ENCODE assay signal across 8 mouse cellular contexts in the genomic region with DNA sequence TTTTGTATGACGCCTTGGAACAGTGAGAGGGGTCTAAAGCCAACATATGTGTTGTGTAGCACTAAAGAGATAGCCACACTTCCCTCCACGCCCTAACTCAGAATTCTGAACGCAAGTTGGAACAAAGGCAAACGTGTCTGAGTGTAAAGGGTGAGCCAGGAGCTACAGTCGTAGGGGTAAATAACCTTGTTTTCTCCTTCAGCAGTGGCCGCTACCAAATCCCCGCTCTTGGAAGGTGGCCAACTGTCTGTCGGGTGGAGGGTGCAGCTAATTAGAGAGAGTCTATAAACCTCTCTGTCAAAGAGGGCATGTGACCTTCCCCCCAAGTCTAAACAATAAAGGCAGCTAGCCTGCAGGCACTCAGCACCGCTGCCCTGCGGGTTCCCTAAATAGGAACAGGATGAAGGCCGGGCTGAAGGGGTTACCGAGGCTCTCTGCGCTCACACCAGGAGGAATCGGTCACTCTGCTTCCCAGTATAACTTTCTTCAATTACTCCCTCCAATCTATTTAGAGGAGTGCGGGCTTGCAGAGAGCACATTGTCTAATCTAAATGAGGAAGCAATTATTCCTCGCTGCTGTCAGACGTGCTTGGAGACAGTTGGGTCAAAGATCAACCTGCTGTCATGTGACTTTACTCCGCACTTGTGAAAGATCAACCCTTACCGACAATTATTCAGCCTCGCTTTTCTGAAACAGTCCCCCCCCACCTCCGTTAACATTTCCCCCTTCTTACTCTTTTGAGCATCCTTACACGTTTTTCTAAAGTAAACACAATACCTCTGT.
DNase-seq lines count a peak whose midpoint lies in the region; ATAC-seq lines count a peak whose summit lies in the region.

No protein-coding gene starts in this region.

- peak; percentile 62 for DNase-seq in WW6 (ENCODE audit: low read depth, low spot score)
- DNase-seq in cerebellum, adult 8-10 months, result peak; percentile 37
- peak; percentile 48 for DNase-seq in gastrocnemius, postnatal 10 days
- peak; percentile 82 for DNase-seq in limb, embryonic 10.5 days (ENCODE audit: low spot score)
- DNase-seq in mesoderm, embryonic 11.5 days (ENCODE audit: low read depth, low spot score), result peak; percentile 78
- peak; percentile 68 for DNase-seq in right cerebral cortex, postnatal 4 days
- no peak for DNase-seq in c-Kit-positive CD71-positive TER-119-positive erythroid progenitor cells, embryonic 14.5 days (ENCODE audit: low spot score)

- H3K9me3 ChIP-seq in hindbrain, embryonic 15.5 days, result no peaks in the 10 kb centered on the region
- H3K9me3 ChIP-seq in limb, embryonic 10.5 days (replicated peaks), result no peaks in the 10 kb centered on the region

- H3K27ac ChIP-seq in hindbrain, embryonic 15.5 days (replicated peaks), result peak overlapping the region; percentile 59
- peak overlapping the region; percentile 90 for H3K27ac ChIP-seq in limb, embryonic 10.5 days

- 0 out of 2 replicates have a peak overlapping the region, but pooled peaks have one; percentile 2 for H3K9ac ChIP-seq in hindbrain, embryonic 15.5 days

- H3K4me1 ChIP-seq in hindbrain, embryonic 15.5 days (replicated peaks), result peaks cover 31% of the 10 kb centered on the region
- peaks cover 40% of the 10 kb centered on the region for H3K4me1 ChIP-seq in limb, embryonic 10.5 days

- no peaks in the 10 kb centered on the region for H3K36me3 ChIP-seq in hindbrain, embryonic 15.5 days
- H3K36me3 ChIP-seq in limb, embryonic 10.5 days, result no peaks in the 10 kb centered on the region

- WGBS in hindbrain, embryonic 15.5 days, result under 1% methylated on average over 22 of the region's 22 CpGs
- under 1% methylated on average over 22 of the region's 22 CpGs for whole genome bisulfite sequencing in limb, embryonic 10.5 days

- no peaks in the 10 kb centered on the region for H3K27me3 ChIP-seq in hindbrain, embryonic 15.5 days
- H3K27me3 ChIP-seq in limb, embryonic 10.5 days (ENCODE audit: low read depth, poor library complexity, severe bottlenecking), result no peaks in the 10 kb centered on the region

- peak overlapping the region; percentile 62 for H3K4me2 ChIP-seq in hindbrain, embryonic 15.5 days

- peak overlapping the region; percentile 21 for H3K4me3 ChIP-seq in hindbrain, embryonic 15.5 days
- H3K4me3 ChIP-seq in limb, embryonic 10.5 days, result peak overlapping the region; percentile 48

- ATAC-seq in hindbrain, embryonic 15.5 days (ENCODE audit: low FRiP score, low read depth), result peak; percentile 79
